Mouse (Mus musculus): ENCODE data around the gene Foxq1. TPM values are rescaled to one million over a fixed set of nuclear protein-coding genes. Genes with fewer than 3 reads are reported as not detected.

The Foxq1 gene
- polyA plus RNA-seq, 1 experiment from 2014 or later = 2.0 TPM

- Histone ChIP-seq H3K27ac (replicated peaks; ENCODE audit: low read depth, low read length) (no peak overlapping the region), H3K4me1 (ENCODE audit: control insufficient read depth, insufficient read depth, low read length) (no peaks in the 10 kb centered on the region), H3K9ac (replicated peaks; ENCODE audit: low read length) (no peak overlapping the region), H3K4me3 (replicated peaks; ENCODE audit: low read depth, low read length) (no peak overlapping the region), H3K4me2 (ENCODE audit: low read length) (no peak overlapping the region), H3K27me3 (ENCODE audit: control insufficient read depth, insufficient read depth, low read length) (no peaks in the 10 kb centered on the region), H3K36me3 (ENCODE audit: control insufficient read depth, insufficient read depth, low read length) (no peaks in the 10 kb centered on the region), H3K9me3 (ENCODE audit: control insufficient read depth, low read length) (no peaks in the 10 kb centered on the region)
- DNase-seq (peak; percentile 25), ATAC-seq (ENCODE audit: low FRiP score, low TSS enrichment) (peak; percentile 39; the same call in 1 of the 2 replicates)
- 39% methylated on average over 10 of the region's 10 CpGs for WGBS
Observed at GRCm38 (mm10) chr13:31578389-31578788, 22.5 kb downstream of the Foxq1 start.

- Histone ChIP-seq H3K36me3 (ENCODE audit: control insufficient read depth, insufficient read depth, low read length) (no peaks in the 10 kb centered on the region), H3K27me3 (ENCODE audit: control insufficient read depth, insufficient read depth, low read length) (no peaks in the 10 kb centered on the region), H3K4me2 (ENCODE audit: low read length) (no peak overlapping the region), H3K4me1 (ENCODE audit: control insufficient read depth, insufficient read depth, low read length) (no peaks in the 10 kb centered on the region), H3K9me3 (ENCODE audit: control insufficient read depth, low read length) (no peaks in the 10 kb centered on the region), H3K27ac (replicated peaks; ENCODE audit: low read depth, low read length) (no peak overlapping the region), H3K4me3 (replicated peaks; ENCODE audit: low read depth, low read length) (no peak overlapping the region), H3K9ac (replicated peaks; ENCODE audit: low read length) (no peak overlapping the region)
- WGBS = 69% methylated on average over 9 of the region's 9 CpGs
- no peak for DNase-seq
- no peak for ATAC-seq (ENCODE audit: low FRiP score, low TSS enrichment)
Observed at GRCm38 (mm10) chr13:31579866-31580265, 23.9 kb downstream of the Foxq1 start.

- Histone ChIP-seq H3K27me3 (ENCODE audit: control insufficient read depth, insufficient read depth, low read length) (no peaks in the 10 kb centered on the region), H3K4me1 (ENCODE audit: control insufficient read depth, insufficient read depth, low read length) (no peaks in the 10 kb centered on the region), H3K4me3 (replicated peaks; ENCODE audit: low read depth, low read length) (no peak overlapping the region), H3K36me3 (ENCODE audit: control insufficient read depth, insufficient read depth, low read length) (no peaks in the 10 kb centered on the region), H3K9me3 (ENCODE audit: control insufficient read depth, low read length) (no peaks in the 10 kb centered on the region), H3K9ac (replicated peaks; ENCODE audit: low read length) (no peak overlapping the region), H3K27ac (replicated peaks; ENCODE audit: low read depth, low read length) (no peak overlapping the region), H3K4me2 (ENCODE audit: low read length) (no peak overlapping the region)
- ATAC-seq (ENCODE audit: low FRiP score, low TSS enrichment) (no peak), DNase-seq (no peak)
- 79% methylated on average over 5 of the region's 5 CpGs for WGBS
Observed at GRCm38 (mm10) chr13:31587341-31587740, 31.4 kb downstream of the Foxq1 start.

GRCm38 (mm10) chr13:31599576-31599975 is 43.6 kb downstream of the Foxq1 start:
- WGBS = 91% methylated on average over 5 of the region's 5 CpGs
- H3K27me3 ChIP-seq (ENCODE audit: control insufficient read depth, insufficient read depth, low read length) = no peaks in the 10 kb centered on the region
- H3K4me2 ChIP-seq (ENCODE audit: low read length) = no peak overlapping the region
- H3K27ac ChIP-seq (replicated peaks; ENCODE audit: low read depth, low read length) = no peak overlapping the region
- H3K9me3 ChIP-seq (ENCODE audit: control insufficient read depth, low read length) = no peaks in the 10 kb centered on the region
- H3K9ac ChIP-seq (replicated peaks; ENCODE audit: low read length) = no peak overlapping the region
- H3K36me3 ChIP-seq (ENCODE audit: control insufficient read depth, insufficient read depth, low read length) = no peaks in the 10 kb centered on the region
- no peak overlapping the region for H3K4me3 ChIP-seq (replicated peaks; ENCODE audit: low read depth, low read length)
- no peak for DNase-seq
- H3K4me1 ChIP-seq (ENCODE audit: control insufficient read depth, insufficient read depth, low read length) = no peaks in the 10 kb centered on the region
- ATAC-seq (ENCODE audit: low FRiP score, low TSS enrichment) = no peak

GRCm38 (mm10) chr13:31603964-31604363 is 48.0 kb downstream of the Foxq1 start:
- 55% methylated on average over 6 of the region's 6 CpGs for WGBS
- no peak overlapping the region for H3K4me2 ChIP-seq (ENCODE audit: low read length)
- no peak for ATAC-seq (ENCODE audit: low FRiP score, low TSS enrichment)

More at GRCm38 (mm10) chr13:31603964-31604363, 48.0 kb downstream of the Foxq1 start:
- Histone ChIP-seq H3K27ac (replicated peaks; ENCODE audit: low read depth, low read length) (no peak overlapping the region), H3K27me3 (ENCODE audit: control insufficient read depth, insufficient read depth, low read length) (no peaks in the 10 kb centered on the region), H3K4me3 (replicated peaks; ENCODE audit: low read depth, low read length) (no peak overlapping the region), H3K9me3 (ENCODE audit: control insufficient read depth, low read length) (no peaks in the 10 kb centered on the region), H3K4me1 (ENCODE audit: control insufficient read depth, insufficient read depth, low read length) (no peaks in the 10 kb centered on the region), H3K9ac (replicated peaks; ENCODE audit: low read length) (no peak overlapping the region), H3K36me3 (ENCODE audit: control insufficient read depth, insufficient read depth, low read length) (no peaks in the 10 kb centered on the region)
- no peak for DNase-seq

Other genes with a start within 250 kb of the Foxq1 start
- not detected in 2 replicates for gene A530084C06Rik, start 3.2 kb downstream of the Foxq1 start, polyA plus RNA-seq (2014; fragmentation: Nextera tagmentation; extraction: Ambion mirVana)
- 3.3 and 5.3 TPM in 2 replicates for gene Foxf2, start 69.7 kb downstream of the Foxq1 start, polyA plus RNA-seq (2014; fragmentation: Nextera tagmentation; extraction: Ambion mirVana)

Data from midbrain, embryonic 14.5 days (tissue).